Comparison of ENCODE assay signal across 11 mouse cellular contexts in the genomic region with DNA sequence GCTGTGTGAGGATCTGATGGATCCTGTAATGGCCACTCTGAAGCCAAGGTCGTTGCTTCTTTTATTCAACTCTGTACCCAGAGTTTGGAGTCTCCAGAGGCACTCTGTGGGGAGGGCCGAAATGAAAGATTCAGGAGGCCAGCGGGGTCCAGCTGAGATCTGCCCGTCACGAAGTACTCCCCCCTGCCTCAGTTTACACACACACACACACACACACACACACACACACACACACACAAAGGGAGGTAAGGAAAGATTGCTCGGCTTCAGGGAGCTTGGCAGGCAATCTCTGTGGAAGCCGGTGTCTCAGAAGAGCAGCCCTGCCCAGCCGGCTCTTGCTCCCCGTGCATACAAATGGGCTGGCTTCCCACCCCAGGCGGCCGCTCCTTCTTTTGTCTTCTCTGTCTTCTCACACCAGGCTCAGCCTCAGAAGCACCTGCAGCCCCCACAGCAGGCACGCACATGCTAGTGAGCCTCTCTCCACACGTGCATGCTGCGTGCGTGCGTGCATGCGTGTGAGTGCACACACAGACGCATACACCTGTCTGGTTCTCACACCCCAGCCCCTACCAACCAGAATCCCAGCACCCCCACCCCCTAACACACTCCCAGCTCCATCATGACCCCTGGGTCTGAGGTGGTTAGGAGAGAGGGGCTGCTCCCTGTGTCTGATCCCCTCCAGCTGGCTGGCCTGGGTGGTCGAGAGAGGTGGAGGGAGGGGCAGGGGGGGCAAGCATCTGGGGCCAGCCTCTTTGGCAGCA.
DNase-seq lines count a peak whose midpoint lies in the region; ATAC-seq and TF ChIP-seq lines count a peak whose summit lies in the region.
"Had no signal": no experiment of that assay in that cellular context is flagged by ENCODE, and none has a peak within 500 bp of the region (broad histone marks: within the 10 kb centered on the region; RNA-seq: fewer than 3 reads in every experiment).

No protein-coding gene starts in this region.

- H3K4me2 ChIP-seq in hindbrain, embryonic 13.5 days, result peak overlapping the region; percentile 26; the same call in 1 of the 2 replicates
- H3K4me2 ChIP-seq: liver, embryonic 13.5 days had no signal

- TF ChIP-seq EP300 in heart, adult 2 months (IDR thresholded peaks at IDR 0.05; ENCODE audit: insufficient read depth, low read depth, low read length), result no peak

- TF ChIP-seq POLR2A in heart, adult 2 months (IDR thresholded peaks at IDR 0.05; ENCODE audit: insufficient read depth, low read depth, low read length), result no peak

- WGBS in heart, embryonic 10.5 days, result 19% methylated on average over 19 of the region's 19 CpGs
- 49% methylated on average over 19 of the region's 19 CpGs for WGBS in heart, adult 2 months
- WGBS in hindbrain, embryonic 13.5 days, result 2% methylated on average over 19 of the region's 19 CpGs

- no peak overlapping the region for H3K9ac ChIP-seq in heart, adult 2 months (ENCODE audit: low read depth, low read length)
- H3K9ac ChIP-seq in hindbrain, embryonic 13.5 days, result peak overlapping the region; percentile 67
- H3K9ac ChIP-seq: liver, embryonic 13.5 days had no signal

- no peaks in the 10 kb centered on the region for H3K36me3 ChIP-seq in heart, embryonic 10.5 days
- no peaks in the 10 kb centered on the region for H3K36me3 ChIP-seq in heart, adult 2 months (ENCODE audit: control insufficient read depth, insufficient read depth, low read length)
- no peaks in the 10 kb centered on the region for H3K36me3 ChIP-seq in hindbrain, embryonic 13.5 days
- H3K36me3 ChIP-seq: liver, embryonic 13.5 days had no signal

- peaks cover 65% of the 10 kb centered on the region for H3K27me3 ChIP-seq in heart, embryonic 10.5 days (ENCODE audit: insufficient read depth, poor library complexity, severe bottlenecking)
- no peaks in the 10 kb centered on the region for H3K27me3 ChIP-seq in heart, adult 2 months (ENCODE audit: control insufficient read depth, insufficient read depth, low read length)
- no peaks in the 10 kb centered on the region for H3K27me3 ChIP-seq in hindbrain, embryonic 13.5 days

- ATAC-seq in hindbrain, embryonic 13.5 days (ENCODE audit: low FRiP score), result peak; percentile 21

- DNase-seq in heart, embryonic 10.5 days (ENCODE audit: low spot score), result no peak
- no peak for DNase-seq in heart, adult 2 months
- peak; percentile 70 for DNase-seq in embryo, embryonic 10.5 days (ENCODE audit: low spot score)
- peak; percentile 62 for DNase-seq in neural tube, embryonic 10.5 days (ENCODE audit: extremely low spot score, low spot score)
- DNase-seq in right cerebral cortex, postnatal 4 days, result no peak
- DNase-seq in ovary, postnatal 36 days (ENCODE audit: low spot score), result no peak
- no peak for DNase-seq in cerebellum, postnatal 14 days
- DNase-seq: kidney, postnatal 4 days; liver, embryonic 13.5 days had no signal

- no peak for TF ChIP-seq CTCF in heart, adult 2 months (IDR thresholded peaks at IDR 0.05)

- no peaks in the 10 kb centered on the region for H3K9me3 ChIP-seq in heart, embryonic 10.5 days
- H3K9me3 ChIP-seq in hindbrain, embryonic 13.5 days, result no peaks in the 10 kb centered on the region
- H3K9me3 ChIP-seq: liver, embryonic 13.5 days had no signal

- no peak overlapping the region; the same call in 1 of the 2 replicates for H3K4me3 ChIP-seq in heart, embryonic 10.5 days
- no peak overlapping the region for H3K4me3 ChIP-seq in heart, adult 2 months
- no peak overlapping the region for H3K4me3 ChIP-seq in hindbrain, embryonic 13.5 days
- H3K4me3 ChIP-seq: liver, embryonic 13.5 days; myocyte had no signal

- intact Hi-C loops in heart, adult 2 months (cut with DNase I), result no loop called here

- peaks cover 65% of the 10 kb centered on the region for H3K4me1 ChIP-seq in heart, embryonic 10.5 days
- no peaks in the 10 kb centered on the region for H3K4me1 ChIP-seq in heart, adult 2 months (ENCODE audit: control insufficient read depth, insufficient read depth, low read length)
- peaks cover 88% of the 10 kb centered on the region for H3K4me1 ChIP-seq in hindbrain, embryonic 13.5 days (replicated peaks)

- H3K27ac ChIP-seq in heart, embryonic 10.5 days, result peak overlapping the region; percentile 52; the same call in 1 of the 2 replicates
- no peak overlapping the region for H3K27ac ChIP-seq in heart, adult 2 months
- H3K27ac ChIP-seq in hindbrain, embryonic 13.5 days, result peak overlapping the region; percentile 96
- H3K27ac ChIP-seq: liver, embryonic 13.5 days had no signal

- H3K79me2 ChIP-seq in heart, adult 2 months (replicated peaks; ENCODE audit: control insufficient read depth, insufficient read depth, low read length), result no peaks in the 10 kb centered on the region

Comparison
In these comparisons a context has a peak if more than half of its experiments do, and no peak if none do; other contexts are left out.
1. DNase-seq: peak in embryo, embryonic 10.5 days (single experiment) and neural tube, embryonic 10.5 days (single experiment); none in heart, embryonic 10.5 days (single experiment), heart, adult 2 months (0 of 2), right cerebral cortex, postnatal 4 days (single experiment), ovary, postnatal 36 days (single experiment) and cerebellum, postnatal 14 days (0 of 2).